Comparison of ENCODE assay signal across 31 mouse cellular contexts in the genomic region with DNA sequence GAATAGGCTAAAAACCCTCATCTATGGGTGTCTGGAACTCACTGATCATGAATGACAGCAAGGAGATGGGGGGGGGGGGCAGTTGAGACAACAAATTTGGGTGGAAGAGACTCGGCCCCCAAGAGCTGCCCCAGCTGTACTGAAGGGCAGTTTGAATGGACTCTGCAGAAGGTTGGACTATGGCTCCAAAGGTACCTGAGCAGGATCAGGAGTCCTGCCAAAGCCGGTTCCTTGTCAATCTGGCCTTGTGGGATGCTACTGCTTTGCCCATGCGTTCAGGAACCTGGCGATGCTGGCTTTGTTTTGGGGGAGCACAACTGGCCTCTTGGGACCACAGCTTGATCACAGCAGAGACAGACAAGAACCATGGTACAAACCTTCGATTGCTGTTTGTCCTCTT.
"Had no signal": no experiment of that assay in that cellular context is flagged by ENCODE, and none has a peak within 500 bp of the region (broad histone marks: within the 10 kb centered on the region; RNA-seq: fewer than 3 reads in every experiment).

No protein-coding gene starts in this region.

- H3K4me1 ChIP-seq: limb, embryonic 10.5 days; limb, embryonic 12.5 days; limb, embryonic 15.5 days; liver, embryonic 13.5 days; lung, embryonic 15.5 days; midbrain, embryonic 13.5 days; midbrain, embryonic 15.5 days had no signal

- H3K4me2 ChIP-seq: limb, embryonic 12.5 days; limb, embryonic 13.5 days; limb, embryonic 15.5 days; liver, embryonic 11.5 days; liver, embryonic 12.5 days; liver, embryonic 13.5 days; liver, embryonic 15.5 days; lung, embryonic 14.5 days; lung, embryonic 15.5 days; midbrain, embryonic 11.5 days; midbrain, embryonic 12.5 days; midbrain, embryonic 13.5 days; midbrain, embryonic 15.5 days had no signal

- H3K9ac ChIP-seq: limb, embryonic 12.5 days; limb, embryonic 13.5 days; limb, embryonic 15.5 days; liver, embryonic 12.5 days; liver, embryonic 13.5 days; liver, embryonic 14.5 days; liver, embryonic 15.5 days; liver, postnatal 0 days; lung, embryonic 14.5 days; lung, embryonic 15.5 days; midbrain, embryonic 12.5 days; midbrain, embryonic 13.5 days; midbrain, embryonic 15.5 days had no signal

- ATAC-seq: liver, embryonic 12.5 days; liver, postnatal 0 days; lung, postnatal 0 days; midbrain, embryonic 13.5 days; midbrain, embryonic 15.5 days; midbrain, embryonic 16.5 days had no signal

- DNase-seq: left cerebral cortex, postnatal 4 days; liver, embryonic 13.5 days; liver, postnatal 0 days; lung, adult 18-20 months; lung, adult 2 months; lung, embryonic 14.5 days; lung, postnatal 10 days; lung, postnatal 14 days; lung, postnatal 36 days; lung, postnatal 4 days; midbrain, embryonic 14.5 days had no signal

- H3K9me3 ChIP-seq: limb, embryonic 10.5 days; limb, embryonic 12.5 days; limb, embryonic 13.5 days; limb, embryonic 15.5 days; liver, embryonic 12.5 days; liver, embryonic 13.5 days; liver, embryonic 15.5 days; lung, embryonic 15.5 days; megakaryocyte, embryonic 14.5 days; midbrain, embryonic 10.5 days; midbrain, embryonic 12.5 days; midbrain, embryonic 13.5 days; midbrain, embryonic 15.5 days had no signal

- H3K27me3 ChIP-seq: limb, embryonic 12.5 days; limb, embryonic 13.5 days; limb, embryonic 15.5 days; liver, embryonic 12.5 days; liver, embryonic 13.5 days; liver, embryonic 15.5 days; lung, embryonic 15.5 days; midbrain, embryonic 12.5 days; midbrain, embryonic 13.5 days; midbrain, embryonic 15.5 days had no signal

- H3K27ac ChIP-seq: left cerebral cortex, adult 2 months; limb, embryonic 10.5 days; limb, embryonic 12.5 days; limb, embryonic 13.5 days; limb, embryonic 15.5 days; liver, embryonic 12.5 days; liver, embryonic 13.5 days; liver, embryonic 14.5 days; liver, embryonic 15.5 days; lung, embryonic 15.5 days; macrophage; midbrain, embryonic 10.5 days; midbrain, embryonic 12.5 days; midbrain, embryonic 13.5 days; midbrain, embryonic 15.5 days had no signal

- H3K4me3 ChIP-seq: left cerebral cortex, adult 2 months; limb, embryonic 10.5 days; limb, embryonic 12.5 days; limb, embryonic 13.5 days; limb, embryonic 15.5 days; liver, embryonic 12.5 days; liver, embryonic 13.5 days; liver, embryonic 15.5 days; lung, embryonic 15.5 days; megakaryocyte, embryonic 14.5 days; midbrain, embryonic 10.5 days; midbrain, embryonic 12.5 days; midbrain, embryonic 13.5 days; midbrain, embryonic 15.5 days; myocyte had no signal

- H3K36me3 ChIP-seq: limb, embryonic 10.5 days; limb, embryonic 12.5 days; limb, embryonic 13.5 days; limb, embryonic 15.5 days; liver, embryonic 12.5 days; liver, embryonic 13.5 days; liver, embryonic 15.5 days; lung, embryonic 15.5 days; midbrain, embryonic 10.5 days; midbrain, embryonic 12.5 days; midbrain, embryonic 13.5 days; midbrain, embryonic 15.5 days had no signal
